Mouse (Mus musculus) bone marrow macrophage, adult 2 months (primary cell): ENCODE data around the gene AC124108.1. TPM values are rescaled to one million over a fixed set of nuclear protein-coding genes. Genes with fewer than 3 reads are reported as not detected.
A peak's percentile ranks its signal among the peaks of the same experiment; 100 is the strongest.

Source experiments
- H3K27ac ChIP-seq: 2 replicates; pipeline ENCODE4 v1.5.1; 2012; ENCODE audit warnings: low read depth, low read length; ENCODE audit not compliant: insufficient read depth
- H3K4me1 ChIP-seq: 2 replicates; pipeline ENCODE4 v1.6.1; 2012; ENCODE audit warnings: low read length; ENCODE audit not compliant: control insufficient read depth, insufficient read depth
- H3K4me3 ChIP-seq: 2 replicates; pipeline ENCODE4 v1.5.1; 2012; ENCODE audit warnings: mild to moderate bottlenecking, low read length, moderate library complexity; ENCODE audit not compliant: insufficient read depth
- CTCF ChIP-seq: IDR thresholded peaks from 2 replicates; pipeline ENCODE4 v1.5.1; 2012; ENCODE audit warnings: low read depth, mild to moderate bottlenecking, low read length, moderate library complexity
- POLR2A ChIP-seq: IDR thresholded peaks from 2 replicates; pipeline ENCODE4 v1.6.1; 2012; ENCODE audit warnings: mild to moderate bottlenecking, low read depth, low read length, borderline replicate concordance
- polyA plus RNA-seq: library from polyadenylated mRNA; stranded (reverse); fragments of >200 nt; gene quantifications from 2 replicates; pipeline ENCODE4 v1.2.4, GENCODE M21; 2012; ENCODE audit not compliant: missing spikeins, insufficient read depth, insufficient read length

AC124108.1 gene
- polyA plus RNA-seq, 1 experiment, result not detected

DNA sequence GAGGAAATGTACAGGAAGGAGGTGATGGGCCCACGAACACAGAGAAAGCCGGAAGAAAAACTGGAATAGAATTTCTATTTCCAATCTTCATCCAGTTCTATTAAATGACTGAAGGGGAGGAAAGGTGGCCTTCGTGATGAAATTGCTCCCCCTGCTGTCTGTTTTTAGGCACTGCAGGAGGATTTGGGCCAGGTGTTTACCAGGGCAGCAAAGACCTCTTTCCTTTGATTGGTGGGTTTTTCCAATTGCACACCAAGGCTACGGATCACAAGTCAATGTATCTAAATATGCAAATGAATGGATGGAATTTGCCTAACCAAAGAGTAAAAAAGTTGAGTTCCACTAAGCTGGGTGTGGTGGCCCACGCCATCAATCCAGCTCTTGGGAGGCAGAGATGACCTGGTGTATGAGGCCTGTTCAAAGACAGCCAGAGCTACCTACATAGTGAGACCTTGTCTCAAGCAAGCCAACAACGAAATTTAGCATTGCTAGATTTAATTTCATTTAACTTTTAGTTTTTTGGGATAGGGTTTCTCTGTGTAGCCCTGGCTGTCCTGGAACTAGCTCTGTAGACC is 46.4 kb downstream of the AC124108.1 start:
- TF ChIP-seq POLR2A (no peak), CTCF (peak; percentile 75)
- no peak overlapping the region for H3K4me3 ChIP-seq
- no peaks in the 10 kb centered on the region for H3K4me1 ChIP-seq
- H3K27ac ChIP-seq, result no peak overlapping the region

DNA sequence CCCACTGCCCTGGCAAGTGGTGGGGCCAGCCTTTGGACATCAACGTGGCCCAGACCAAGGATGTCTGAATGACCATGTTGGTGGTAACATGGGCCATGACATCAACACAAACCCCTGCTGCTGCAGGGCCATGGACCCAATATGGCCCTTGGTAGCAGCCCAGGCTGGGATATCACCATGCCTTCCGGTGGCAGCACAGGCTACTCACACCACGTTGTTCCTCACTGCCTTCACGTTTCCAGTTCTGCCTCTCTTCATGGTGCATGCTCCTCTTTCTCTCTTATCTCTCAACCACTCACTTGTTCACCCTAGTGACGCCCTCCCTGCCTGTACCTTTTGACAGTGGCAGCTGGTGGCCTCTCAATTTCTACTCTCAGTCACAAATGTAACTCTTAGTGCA is 53.8 kb downstream of the AC124108.1 start:
- no peaks in the 10 kb centered on the region; the same call in 1 of the 2 replicates for H3K4me1 ChIP-seq
- H3K27ac ChIP-seq, result no peak overlapping the region
- TF ChIP-seq POLR2A (no peak), CTCF (no peak)
- no peak overlapping the region for H3K4me3 ChIP-seq

DNA sequence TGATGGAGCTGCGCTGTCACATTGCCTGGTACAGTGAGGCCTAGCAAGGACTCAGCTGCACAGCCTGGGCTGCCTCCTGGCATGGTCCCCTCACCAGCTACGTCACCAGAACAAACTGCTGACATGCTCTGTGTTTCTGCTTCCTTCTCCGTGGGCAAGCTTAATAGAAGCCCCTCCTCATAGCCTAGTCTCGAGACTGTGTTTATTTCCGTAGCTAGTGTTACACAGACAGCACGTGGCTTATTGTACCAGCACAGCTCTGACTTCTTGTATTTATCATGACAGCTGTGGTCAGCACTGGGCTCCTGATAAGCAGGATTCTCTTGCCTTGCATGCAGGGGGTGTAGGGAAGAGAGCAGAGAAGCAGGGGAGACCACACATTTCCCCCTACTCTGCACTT is 54.9 kb downstream of the AC124108.1 start:
- TF ChIP-seq CTCF, result no peak
- TF ChIP-seq POLR2A, result no peak
- Histone ChIP-seq H3K4me3 (no peak overlapping the region), H3K4me1 (no peaks in the 10 kb centered on the region; the same call in 1 of the 2 replicates), H3K27ac (no peak overlapping the region)

DNA sequence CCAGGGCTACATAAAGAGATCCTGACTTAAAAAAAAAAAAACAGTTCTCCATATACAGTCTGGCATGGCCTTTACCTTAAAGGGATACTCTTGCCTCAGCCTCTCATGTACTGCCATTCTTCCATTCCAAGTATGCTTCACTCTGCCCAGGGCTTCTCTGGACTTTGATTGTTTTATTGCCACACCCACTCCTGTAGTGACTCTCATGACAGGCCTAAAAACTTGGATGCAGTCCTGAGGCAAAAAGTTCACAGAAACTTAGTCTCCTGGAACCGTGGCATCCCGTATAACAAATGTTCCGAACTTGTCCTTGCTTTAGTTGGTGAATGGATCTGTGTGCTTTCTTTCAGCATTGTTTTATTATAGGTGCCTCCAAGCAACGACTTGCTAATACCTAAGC is 55.4 kb downstream of the AC124108.1 start:
- Histone ChIP-seq H3K4me3 (no peak overlapping the region), H3K27ac (no peak overlapping the region), H3K4me1 (no peaks in the 10 kb centered on the region; the same call in 1 of the 2 replicates)
- TF ChIP-seq POLR2A (no peak), CTCF (no peak)

DNA sequence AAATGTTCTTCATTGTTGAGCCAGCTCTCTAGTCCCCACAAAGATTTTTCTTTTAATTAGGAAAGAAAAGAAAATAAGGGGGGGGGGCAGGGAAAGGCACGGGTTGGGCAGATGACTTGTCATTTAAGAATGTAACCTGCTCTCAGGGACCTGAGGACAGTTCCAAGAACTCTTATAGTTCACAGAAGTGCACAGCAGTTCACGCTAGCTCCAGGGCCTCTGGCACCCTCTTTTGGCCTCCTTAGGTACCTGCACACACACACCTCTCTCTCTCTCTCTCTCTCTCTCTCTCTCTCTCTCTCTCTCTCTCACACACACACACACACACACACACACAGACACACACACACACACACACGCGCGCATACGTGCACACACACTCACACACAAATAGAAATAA is 63.2 kb downstream of the AC124108.1 start:
- no peak for TF ChIP-seq CTCF
- H3K4me1 ChIP-seq, result no peaks in the 10 kb centered on the region
- H3K4me3 ChIP-seq, result no peak overlapping the region
- H3K27ac ChIP-seq, result no peak overlapping the region

Other genes with a start within 250 kb of the AC124108.1 start
- gene Slc45a3, start 228.5 kb upstream of the AC124108.1 start, polyA plus RNA-seq, result not detected in 2 replicates
- 59.7 and 66.6 TPM in 2 replicates for gene Elk4, start 183.8 kb upstream of the AC124108.1 start, polyA plus RNA-seq
- not detected in 2 replicates for gene Mfsd4a, start 123.4 kb upstream of the AC124108.1 start, polyA plus RNA-seq
- gene Cdk18, start 51.8 kb upstream of the AC124108.1 start, polyA plus RNA-seq, result 56.1 and 65.3 TPM in 2 replicates
- gene Lemd1, start within 50 bp of the AC124108.1 start, polyA plus RNA-seq, result not detected in 2 replicates
- gene Gm10188, start 38.3 kb downstream of the AC124108.1 start, polyA plus RNA-seq, result not detected in 2 replicates
- not detected in 2 replicates for gene Klhdc8a, start 107.2 kb downstream of the AC124108.1 start, polyA plus RNA-seq
- gene Nuak2, start 124.7 kb downstream of the AC124108.1 start, polyA plus RNA-seq, result 22.6 and 24.5 TPM in 2 replicates
- gene Tmcc2, start 199.8 kb downstream of the AC124108.1 start, polyA plus RNA-seq, result 9.3 and 11.2 TPM in 2 replicates
- gene Dstyk, start 226.1 kb downstream of the AC124108.1 start, polyA plus RNA-seq, result 24.1 and 26.8 TPM in 2 replicates